Mouse (Mus musculus) hindbrain, embryonic 15.5 days (tissue): Measurements from ENCODE around the gene Rora. TPM values are rescaled to one million over a fixed set of nuclear protein-coding genes. Genes with fewer than 3 reads are reported as not detected.
A peak's percentile ranks its signal among the peaks of the same experiment; 100 is the strongest.

Experiments
- ATAC-seq: fragments of 200-750 bp; cut with Nextera tagmentation; 2 replicates; pipeline ENCODE4 v1.8.0; 2017; ENCODE audit warnings: low read depth, moderate number of reproducible peaks, moderate TSS enrichment; ENCODE audit not compliant: low FRiP score
- H3K27ac ChIP-seq: fragments of 300-500 bp; sonication (generic); replicated peaks from 2 replicates; pipeline ENCODE4 v1.5.1; 2015; ENCODE audit warnings: mild to moderate bottlenecking, inconsistent platforms
- H3K27me3 ChIP-seq: fragments of 300-500 bp; sonication (generic); 2 replicates; pipeline ENCODE4 v1.6.1; 2015; ENCODE audit warnings: control low read depth, inconsistent platforms
- H3K36me3 ChIP-seq: fragments of 300-500 bp; sonication (generic); 2 replicates; pipeline ENCODE4 v1.6.1; 2015; ENCODE audit warnings: control low read depth, inconsistent platforms
- H3K4me1 ChIP-seq: fragments of 300-500 bp; sonication (generic); replicated peaks from 2 replicates; pipeline ENCODE4 v1.6.1; 2015; ENCODE audit warnings: control low read depth, inconsistent platforms
- H3K4me2 ChIP-seq: fragments of 300-500 bp; sonication (generic); 2 replicates; pipeline ENCODE4 v1.6.1; 2015; ENCODE audit warnings: moderate library complexity, mild to moderate bottlenecking, inconsistent platforms
- H3K4me3 ChIP-seq: fragments of 300-500 bp; sonication (generic); 2 replicates; pipeline ENCODE4 v1.5.1; 2015; ENCODE audit warnings: mild to moderate bottlenecking, inconsistent platforms
- H3K9ac ChIP-seq: fragments of 300-500 bp; sonication (generic); 2 replicates; pipeline ENCODE4 v1.6.1; 2015; ENCODE audit warnings: inconsistent platforms
- H3K9me3 ChIP-seq: fragments of 300-500 bp; sonication (generic); 2 replicates; pipeline ENCODE4 v1.6.1; 2016; ENCODE audit warnings: control low read depth, inconsistent platforms
- WGBS: fragments of 180-500 bp; shearing (Covaris S2); methylation state at CpG from one replicate; pipeline ENCODE4 v1.1.7; 2015; 5-methylcytosine and 5-hydroxymethylcytosine counted together
- polyA plus RNA-seq: library from polyadenylated mRNA; unstranded; fragments of >200 nt; fragmentation: Nextera tagmentation; extraction: Ambion mirVana; gene quantifications from 2 replicates; pipeline ENCODE4 v1.2.1, GENCODE M21; 2015

The Rora gene
- polyA plus RNA-seq, 1 experiment from 2014 or later, result 48.5 TPM

- H3K9me3 ChIP-seq, result no peaks in the 10 kb centered on the region
- H3K27ac ChIP-seq, result no peak overlapping the region
- no peak overlapping the region for H3K9ac ChIP-seq
- H3K36me3 ChIP-seq, result no peaks in the 10 kb centered on the region
- H3K4me2 ChIP-seq, result no peak overlapping the region
- no peak for ATAC-seq
- no peak overlapping the region for H3K4me3 ChIP-seq
- 92% methylated on average over 4 of the region's 4 CpGs for WGBS
- peaks cover 23% of the 10 kb centered on the region; the same call in 1 of the 2 replicates for H3K4me1 ChIP-seq
- peaks cover 4% of the 10 kb centered on the region; the same call in 1 of the 2 replicates for H3K27me3 ChIP-seq
These were observed 650.4 kb downstream of the Rora start for GRCm38 (mm10) chr9:69303962-69304361.

GRCm38 (mm10) chr9:69304492-69304891 is 650.9 kb downstream of the Rora start:
- H3K27ac ChIP-seq, result no peak overlapping the region
- H3K9ac ChIP-seq, result no peak overlapping the region
- H3K4me2 ChIP-seq, result no peak overlapping the region
- 78% methylated on average over 10 of the region's 10 CpGs for WGBS
- no peak for ATAC-seq
- no peaks in the 10 kb centered on the region for H3K36me3 ChIP-seq
- H3K4me3 ChIP-seq, result no peak overlapping the region
- peaks cover 23% of the 10 kb centered on the region; the same call in 1 of the 2 replicates for H3K4me1 ChIP-seq
- peaks cover 4% of the 10 kb centered on the region; the same call in 1 of the 2 replicates for H3K27me3 ChIP-seq
- no peaks in the 10 kb centered on the region for H3K9me3 ChIP-seq

GRCm38 (mm10) chr9:69304991-69305390 is 651.4 kb downstream of the Rora start:
- Histone ChIP-seq H3K4me1 (peaks cover 24% of the 10 kb centered on the region; the same call in 1 of the 2 replicates), H3K27me3 (peaks cover 4% of the 10 kb centered on the region; the same call in 1 of the 2 replicates), H3K9ac (no peak overlapping the region), H3K4me3 (no peak overlapping the region), H3K4me2 (no peak overlapping the region), H3K9me3 (no peaks in the 10 kb centered on the region), H3K27ac (no peak overlapping the region), H3K36me3 (no peaks in the 10 kb centered on the region)
- no peak for ATAC-seq
- WGBS, result 81% methylated on average over 3 of the region's 3 CpGs

- 70% methylated on average over 9 of the region's 9 CpGs for WGBS
- no peak overlapping the region for H3K4me2 ChIP-seq
- H3K9me3 ChIP-seq, result no peaks in the 10 kb centered on the region
- H3K36me3 ChIP-seq, result no peaks in the 10 kb centered on the region
- no peak for ATAC-seq
- no peak overlapping the region for H3K27ac ChIP-seq
- peaks cover 29% of the 10 kb centered on the region for H3K4me1 ChIP-seq
- H3K9ac ChIP-seq, result no peak overlapping the region
- no peaks in the 10 kb centered on the region for H3K27me3 ChIP-seq
- no peak overlapping the region for H3K4me3 ChIP-seq
These were observed 653.3 kb downstream of the Rora start for GRCm38 (mm10) chr9:69306734-69307528.

GRCm38 (mm10) chr9:69307974-69308373 is 654.4 kb downstream of the Rora start:
- H3K36me3 ChIP-seq, result no peaks in the 10 kb centered on the region
- H3K4me1 ChIP-seq, result peaks cover 22% of the 10 kb centered on the region
- H3K27me3 ChIP-seq, result no peaks in the 10 kb centered on the region
- no peak overlapping the region for H3K4me3 ChIP-seq
- H3K4me2 ChIP-seq, result no peak overlapping the region
- H3K9me3 ChIP-seq, result no peaks in the 10 kb centered on the region
- 90% methylated on average over 11 of the region's 11 CpGs for WGBS
- no peak for ATAC-seq
- no peak overlapping the region for H3K27ac ChIP-seq
- no peak overlapping the region for H3K9ac ChIP-seq

- Histone ChIP-seq H3K27ac (0 out of 2 replicates have a peak overlapping the region, but pooled peaks have one; percentile 25), H3K4me3 (no peak overlapping the region), H3K9me3 (no peaks in the 10 kb centered on the region), H3K27me3 (no peaks in the 10 kb centered on the region), H3K4me2 (no peak overlapping the region), H3K36me3 (no peaks in the 10 kb centered on the region), H3K4me1 (peaks cover 21% of the 10 kb centered on the region), H3K9ac (no peak overlapping the region)
- WGBS, result 63% methylated on average over 12 of the region's 12 CpGs
- no peak for ATAC-seq
These were observed 656.9 kb downstream of the Rora start for GRCm38 (mm10) chr9:69310524-69310923.

GRCm38 (mm10) chr9:69313297-69313696 is 659.7 kb downstream of the Rora start:
- WGBS, result 84% methylated on average over 3 of the region's 3 CpGs

GRCm38 (mm10) chr9:69314451-69315210 is 661.0 kb downstream of the Rora start:
- Histone ChIP-seq H3K4me1 (peaks cover 16% of the 10 kb centered on the region), H3K4me3 (no peak overlapping the region)
- WGBS, result 81% methylated on average over 9 of the region's 9 CpGs

More at GRCm38 (mm10) chr9:69313297-69313696, 659.7 kb downstream of the Rora start:
- no peak overlapping the region for H3K27ac ChIP-seq
- no peak overlapping the region for H3K9ac ChIP-seq
- H3K4me3 ChIP-seq, result no peak overlapping the region
- no peaks in the 10 kb centered on the region for H3K27me3 ChIP-seq
- H3K4me1 ChIP-seq, result peaks cover 16% of the 10 kb centered on the region
- H3K4me2 ChIP-seq, result no peak overlapping the region
- no peaks in the 10 kb centered on the region for H3K9me3 ChIP-seq
- no peaks in the 10 kb centered on the region for H3K36me3 ChIP-seq
- no peak for ATAC-seq

GRCm38 (mm10) chr9:69317527-69318115 is 664.0 kb downstream of the Rora start:
- H3K36me3 ChIP-seq, result no peaks in the 10 kb centered on the region
- H3K9ac ChIP-seq, result no peak overlapping the region
- no peaks in the 10 kb centered on the region for H3K9me3 ChIP-seq
- peaks cover 8% of the 10 kb centered on the region; the same call in 1 of the 2 replicates for H3K4me1 ChIP-seq
- H3K4me3 ChIP-seq, result no peak overlapping the region
- 58% methylated on average over 3 of the region's 3 CpGs for WGBS
- no peak overlapping the region for H3K4me2 ChIP-seq
- H3K27me3 ChIP-seq, result no peaks in the 10 kb centered on the region
- H3K27ac ChIP-seq, result no peak overlapping the region
- no peak for ATAC-seq

More at GRCm38 (mm10) chr9:69314451-69315210, 661.0 kb downstream of the Rora start:
- H3K27ac ChIP-seq, result no peak overlapping the region
- no peak for ATAC-seq
- no peak overlapping the region for H3K4me2 ChIP-seq
- H3K27me3 ChIP-seq, result no peaks in the 10 kb centered on the region
- H3K9ac ChIP-seq, result no peak overlapping the region
- no peaks in the 10 kb centered on the region for H3K36me3 ChIP-seq
- H3K9me3 ChIP-seq, result no peaks in the 10 kb centered on the region

GRCm38 (mm10) chr9:69319434-69319833 is 665.8 kb downstream of the Rora start:
- no peak overlapping the region for H3K9ac ChIP-seq
- no peak for ATAC-seq
- 0 out of 2 replicates have a peak, but pooled peaks cover 4% of the 10 kb centered on the region for H3K4me1 ChIP-seq
- no peak overlapping the region for H3K27ac ChIP-seq
- no peak overlapping the region for H3K4me3 ChIP-seq
- H3K4me2 ChIP-seq, result no peak overlapping the region
- no peaks in the 10 kb centered on the region for H3K36me3 ChIP-seq
- no peaks in the 10 kb centered on the region for H3K27me3 ChIP-seq
- no peaks in the 10 kb centered on the region for H3K9me3 ChIP-seq
- WGBS, result 93% methylated on average over 6 of the region's 6 CpGs

- Histone ChIP-seq H3K9ac (no peak overlapping the region), H3K4me3 (no peak overlapping the region), H3K4me2 (no peak overlapping the region), H3K27me3 (no peaks in the 10 kb centered on the region), H3K9me3 (no peaks in the 10 kb centered on the region), H3K36me3 (no peaks in the 10 kb centered on the region), H3K4me1 (0 out of 2 replicates have a peak, but pooled peaks cover 4% of the 10 kb centered on the region), H3K27ac (no peak overlapping the region)
- ATAC-seq, result no peak
- 80% methylated on average over 10 of the region's 10 CpGs for WGBS
These were observed 666.5 kb downstream of the Rora start for GRCm38 (mm10) chr9:69319913-69320634.
